Mouse (Mus musculus): Measurements from ENCODE around the gene Lmf2. TPM values are rescaled to one million over a fixed set of nuclear protein-coding genes. Genes with fewer than 3 reads are reported as not detected.

Gene Lmf2
- total RNA-seq, 2 experiments from 2014 or later: 12.0 to 12.6 TPM

DNA sequence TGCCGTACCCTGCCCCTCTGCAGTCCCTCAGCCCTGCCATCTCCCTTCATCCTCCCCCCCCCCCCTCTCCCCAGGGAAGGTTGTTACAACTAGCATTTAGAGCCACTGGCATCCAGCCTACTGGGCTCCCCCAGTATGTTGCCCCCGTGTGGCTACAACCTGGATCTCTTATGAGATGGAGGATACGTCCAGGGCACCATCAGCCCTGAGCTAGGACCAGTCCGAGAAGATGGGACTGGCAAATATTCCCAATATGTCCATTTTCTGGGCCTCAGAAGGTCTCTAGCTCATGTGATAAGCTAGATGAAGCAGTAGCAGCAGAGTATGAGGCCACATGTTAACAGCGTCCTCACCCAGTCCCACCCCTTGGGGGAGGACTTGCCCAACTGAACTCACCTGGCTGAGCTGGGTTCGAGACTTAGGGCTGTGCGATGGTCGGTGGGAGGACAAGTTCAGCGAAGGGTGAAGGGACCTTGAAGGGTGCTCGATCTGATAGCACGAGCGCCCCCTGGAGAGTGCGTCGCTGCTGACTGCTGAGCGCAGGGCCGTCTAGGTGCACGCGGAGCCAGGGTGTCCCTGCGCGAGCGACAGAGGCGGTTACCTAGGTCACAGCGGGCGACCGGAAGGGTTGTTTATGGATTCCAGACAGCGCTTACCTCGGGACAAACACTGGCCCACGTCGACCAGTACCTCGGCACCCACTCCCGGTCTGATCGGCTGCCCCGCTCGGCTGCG, 17.7 kb upstream of the Lmf2 start:
- peak; percentile 78 to 80 for DNase-seq
- intact Hi-C loops (cut with DNase I): loop anchor here (5.0 kb wide), 1 partner anchor 54 kb away; the partner anchor contains the start of genes C730034F03Rik, Chkb, Cpt1b and Gm44502

DNA sequence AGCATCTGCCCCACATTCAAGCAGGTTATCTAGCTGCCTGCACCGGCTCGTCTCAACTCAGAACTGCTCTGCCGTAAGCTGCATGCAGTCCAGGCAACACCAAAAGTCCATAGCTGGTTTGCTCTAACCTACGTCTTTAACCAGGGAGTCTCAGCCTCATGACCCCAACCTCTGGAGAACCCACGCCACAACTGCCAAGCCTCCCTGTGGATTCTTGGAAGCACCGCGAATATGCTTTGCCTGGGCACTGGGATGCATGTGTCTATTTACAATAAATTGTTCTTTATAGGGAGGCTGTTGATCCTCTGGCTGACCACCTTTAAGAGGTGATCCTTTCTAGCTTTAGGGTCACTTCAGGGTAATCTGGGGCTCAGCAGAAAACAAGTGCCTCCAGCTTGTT, 17.1 kb upstream of the Lmf2 start:
- intact Hi-C loops (cut with DNase I): loop anchor here (5.0 kb wide), 1 partner anchor 55 kb away; the partner anchor contains the start of genes C730034F03Rik, Chkb, Cpt1b and Gm44502
- no peak for DNase-seq

DNA sequence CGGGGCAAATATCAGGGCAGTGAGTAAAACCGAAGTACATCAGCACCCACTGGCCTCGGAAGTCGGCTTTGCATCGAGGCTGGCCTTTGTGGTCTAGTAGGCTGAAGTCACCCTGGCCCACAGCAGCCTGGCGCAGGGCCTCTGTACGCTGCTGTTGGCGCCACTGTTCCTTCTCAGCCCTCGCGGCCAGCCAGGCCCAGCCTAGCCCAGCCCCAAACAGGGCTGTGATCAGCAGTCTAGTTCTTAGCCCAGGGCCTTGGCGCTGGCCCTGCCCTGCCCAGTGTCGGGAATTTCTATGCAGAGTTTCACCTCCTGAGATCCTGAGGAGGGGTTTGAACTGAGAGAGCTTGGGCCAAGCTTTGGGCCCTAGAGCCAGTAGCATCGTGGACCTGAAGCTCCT, 16.6 kb upstream of the Lmf2 start:
- no peak for DNase-seq
- intact Hi-C loops (cut with DNase I): loop anchor here (5.0 kb wide), 1 partner anchor 55 kb away; the partner anchor contains the start of genes C730034F03Rik, Chkb, Cpt1b and Gm44502

DNA sequence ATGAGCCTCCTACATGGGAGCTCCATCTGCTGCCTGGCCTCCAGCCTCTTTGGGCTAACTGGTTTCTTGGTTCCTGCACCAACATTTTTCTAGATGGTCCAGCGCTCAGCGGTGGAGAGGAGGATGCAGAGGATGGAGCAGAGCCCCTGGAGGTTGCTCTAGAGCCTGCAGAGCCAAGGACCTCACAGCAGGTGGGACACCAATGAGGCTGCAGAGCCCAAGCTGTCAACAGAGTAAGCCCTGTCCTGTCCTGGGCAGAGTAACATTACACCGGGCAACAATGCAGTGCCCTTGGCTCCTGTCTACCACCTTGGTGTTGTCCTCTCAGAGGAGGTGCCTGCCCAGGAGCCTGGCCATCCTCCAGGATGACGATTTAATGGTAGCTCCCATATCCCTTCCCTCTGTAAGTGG, 9.7 kb upstream of the Lmf2 start:
- intact Hi-C loops (cut with DNase I): no loop called here
- no peak for DNase-seq

DNA sequence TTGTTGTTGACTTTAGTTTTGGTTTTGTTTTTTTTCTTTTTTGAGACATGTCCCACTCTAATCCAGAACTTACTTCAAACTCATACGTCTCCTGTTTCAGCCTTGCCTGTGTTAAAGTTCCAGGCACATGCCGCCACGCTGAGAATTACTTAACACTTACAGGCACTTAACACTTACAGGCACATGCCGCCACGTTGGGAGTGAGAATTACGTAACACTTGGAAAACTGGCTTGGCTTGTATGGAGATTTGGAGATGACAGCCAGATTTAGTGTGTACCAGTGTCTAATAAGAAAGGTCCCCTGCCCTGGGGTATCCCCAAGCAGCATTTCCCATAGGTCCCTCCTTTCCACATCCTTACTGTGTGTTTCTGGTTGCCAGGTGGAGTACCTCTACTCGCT, 7.6 kb upstream of the Lmf2 start:
- intact Hi-C loops (cut with DNase I): no loop called here
- no peak for DNase-seq

DNA sequence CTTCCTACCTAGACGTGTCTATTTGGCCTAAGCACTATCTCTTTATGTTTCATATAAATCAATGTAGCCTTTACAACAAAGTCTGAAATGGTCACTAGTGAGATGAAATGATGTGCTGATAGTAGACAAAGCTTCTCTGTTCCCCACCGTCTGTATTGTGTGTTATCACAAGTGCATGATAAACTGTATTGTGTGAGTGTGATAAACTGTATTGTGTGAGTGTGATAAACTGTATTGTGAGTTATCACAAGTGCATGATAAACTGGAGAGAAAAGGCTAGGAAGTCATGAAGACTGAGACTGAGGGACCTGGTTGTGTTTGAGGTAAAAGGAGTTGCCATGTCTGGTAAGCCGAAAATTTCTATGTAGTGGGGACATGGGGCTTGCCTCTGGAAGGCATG, 3.3 kb upstream of the Lmf2 start:
- DNase-seq: no peak
- intact Hi-C loops (cut with DNase I): no loop called here

DNA sequence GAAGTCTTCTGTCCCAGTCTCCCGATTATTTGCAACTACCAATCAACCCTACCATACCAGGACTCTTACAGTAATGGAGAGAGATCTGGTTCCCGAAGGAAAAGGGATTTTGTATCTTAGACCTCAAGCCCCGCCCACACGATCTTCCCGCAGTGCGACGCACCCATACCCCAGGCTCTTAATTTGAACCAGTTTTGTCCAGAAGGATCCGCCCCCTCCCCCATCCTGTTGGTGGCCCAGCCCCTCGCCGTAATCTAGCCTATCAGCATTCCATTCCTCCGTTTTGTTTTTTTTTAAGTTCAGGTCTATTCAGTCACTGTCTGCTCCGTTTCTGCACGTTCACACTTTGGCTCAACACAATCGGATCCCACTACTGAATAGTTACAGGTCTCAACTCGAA, 913 bp upstream of the Lmf2 start:
- no peak for DNase-seq
- intact Hi-C loops (cut with DNase I): no loop called here

DNA sequence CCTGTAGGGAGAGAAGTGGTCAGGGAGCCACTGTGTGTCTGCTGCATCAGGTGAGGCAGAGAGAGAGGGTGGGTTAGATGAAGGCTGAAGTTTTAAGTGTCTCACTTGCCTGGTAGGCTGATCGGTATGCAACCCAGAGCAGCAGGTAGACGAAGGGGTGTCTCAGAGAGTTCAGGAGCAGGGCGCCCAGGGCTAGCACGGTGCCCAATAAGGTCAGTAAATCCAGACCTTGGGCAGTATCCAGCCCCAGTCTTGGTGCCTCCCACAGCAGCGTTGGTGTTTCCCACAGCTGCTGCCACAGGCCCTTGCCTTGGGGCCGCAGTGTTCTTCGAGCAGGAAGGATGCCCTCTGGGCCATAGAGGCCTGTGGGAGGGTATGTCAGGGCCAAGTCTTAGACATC, 1.0 kb downstream of the Lmf2 start:
- no peak for DNase-seq
- intact Hi-C loops (cut with DNase I): loop anchor here (5.0 kb wide), 1 partner anchor 227 kb away; the partner anchor contains the start of gene Hdac10

DNA sequence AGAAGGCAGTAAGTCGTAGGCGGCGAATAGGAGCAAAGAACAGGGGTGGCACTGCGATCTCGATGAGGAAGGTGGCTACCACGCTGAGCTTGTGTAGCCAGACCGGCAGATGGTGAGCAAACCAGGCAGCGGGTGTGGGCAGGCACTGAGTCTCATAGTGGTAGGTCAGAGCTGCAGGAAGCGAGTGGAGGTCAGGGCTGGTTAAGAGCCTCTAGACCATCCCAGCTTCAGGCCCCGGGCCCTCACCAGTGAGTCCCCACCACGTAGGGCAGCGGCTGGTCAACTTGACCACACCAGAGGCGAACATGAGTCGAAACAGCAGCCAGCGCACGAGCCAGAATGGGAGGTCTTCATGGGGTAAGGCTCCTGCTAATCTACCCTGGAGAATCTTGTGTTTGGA, 1.6 kb downstream of the Lmf2 start:
- intact Hi-C loops (cut with DNase I): loop anchor here (5.0 kb wide), 1 partner anchor 227 kb away; the partner anchor contains the start of gene Hdac10
- no peak for DNase-seq

DNA sequence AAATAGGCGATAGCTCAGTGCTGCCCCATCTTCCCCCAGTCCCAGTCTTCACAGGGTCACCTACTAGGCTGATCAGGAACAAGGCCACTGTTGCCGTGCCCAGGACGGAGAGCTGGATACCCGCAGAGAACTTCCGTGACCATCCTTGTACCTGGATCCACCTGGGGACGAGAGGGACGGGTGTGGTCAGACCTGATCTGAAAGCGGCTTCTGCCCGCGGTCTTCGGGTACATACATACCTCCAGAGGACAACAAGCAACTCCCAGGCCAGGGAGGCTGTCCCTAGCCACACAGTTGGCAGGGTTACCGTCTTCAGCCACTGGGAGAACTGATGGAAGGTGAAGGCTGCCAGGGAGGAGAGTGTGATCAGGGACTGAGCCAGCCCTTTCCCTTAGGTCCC, 2.7 kb downstream of the Lmf2 start:
- DNase-seq: no peak
- intact Hi-C loops (cut with DNase I): loop anchor here (5.0 kb wide), 1 partner anchor 225 kb away; the partner anchor contains the start of gene Hdac10

DNA sequence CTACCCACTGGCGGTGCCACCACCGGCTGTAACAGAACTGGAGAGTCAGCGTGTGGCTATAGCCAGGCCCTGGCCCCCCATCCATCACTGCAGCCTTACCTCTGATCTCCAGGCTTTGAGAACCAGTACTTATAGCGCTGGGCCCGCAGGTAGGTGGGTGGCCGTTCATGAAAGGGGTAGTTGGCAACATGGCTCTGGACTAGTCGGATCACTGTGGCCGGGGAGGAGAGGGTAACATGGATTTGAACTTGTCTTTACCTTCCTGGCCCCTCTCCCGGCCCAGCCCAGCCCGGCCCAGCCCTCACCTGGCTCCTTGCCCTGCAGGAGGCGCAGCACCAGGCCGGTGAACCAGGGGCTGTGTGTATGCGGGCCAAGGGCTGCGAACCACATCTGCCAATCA, 3.4 kb downstream of the Lmf2 start:
- intact Hi-C loops (cut with DNase I): loop anchor here (5.0 kb wide), 1 partner anchor 225 kb away; the partner anchor contains the start of gene Hdac10
- no peak for DNase-seq

DNA sequence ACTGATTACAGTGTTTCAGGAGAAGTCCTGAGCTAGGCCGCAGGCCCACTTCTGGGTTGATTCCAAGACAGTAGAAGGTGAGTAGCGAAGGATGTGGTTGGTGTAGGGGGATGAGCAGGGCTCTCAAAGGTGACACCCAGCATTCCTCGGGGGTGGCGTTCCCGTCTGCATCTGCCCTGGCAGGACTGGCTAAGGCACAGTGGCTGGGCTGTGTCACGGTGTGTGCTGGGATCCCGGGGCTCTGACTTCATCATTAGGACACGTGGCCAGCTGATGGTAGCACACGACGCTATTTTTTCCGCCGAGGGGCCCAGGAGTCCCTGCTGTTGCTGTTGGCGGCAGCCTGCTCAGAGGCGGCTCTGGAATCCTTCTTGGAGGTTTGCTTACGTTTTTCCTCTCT, 4.2 kb downstream of the Lmf2 start:
- no peak for DNase-seq
- intact Hi-C loops (cut with DNase I): loop anchor here (5.0 kb wide), 1 partner anchor 224 kb away; the partner anchor contains the start of gene Hdac10

DNA sequence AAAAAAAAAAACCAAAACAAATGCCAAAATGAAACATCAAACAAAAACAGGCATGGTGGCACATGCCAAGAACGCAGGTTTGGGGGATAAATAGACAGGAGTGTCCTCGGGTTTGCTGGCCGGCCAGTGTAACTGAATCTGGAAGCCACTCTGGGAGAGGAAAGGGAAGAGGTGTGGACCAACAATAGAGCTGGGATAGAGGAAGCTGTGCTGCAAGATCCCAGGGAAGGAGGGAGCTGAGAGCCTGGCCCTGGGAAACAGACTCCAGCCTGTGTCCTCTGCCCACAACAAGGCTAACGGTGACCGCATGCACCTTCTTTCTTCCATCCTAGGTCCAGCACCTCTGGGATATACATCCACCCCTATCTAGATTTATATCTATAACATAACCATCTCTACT, 5.0 kb downstream of the Lmf2 start:
- intact Hi-C loops (cut with DNase I): loop anchor here (5.0 kb wide), 1 partner anchor 223 kb away; the partner anchor contains the start of gene Hdac10

DNA sequence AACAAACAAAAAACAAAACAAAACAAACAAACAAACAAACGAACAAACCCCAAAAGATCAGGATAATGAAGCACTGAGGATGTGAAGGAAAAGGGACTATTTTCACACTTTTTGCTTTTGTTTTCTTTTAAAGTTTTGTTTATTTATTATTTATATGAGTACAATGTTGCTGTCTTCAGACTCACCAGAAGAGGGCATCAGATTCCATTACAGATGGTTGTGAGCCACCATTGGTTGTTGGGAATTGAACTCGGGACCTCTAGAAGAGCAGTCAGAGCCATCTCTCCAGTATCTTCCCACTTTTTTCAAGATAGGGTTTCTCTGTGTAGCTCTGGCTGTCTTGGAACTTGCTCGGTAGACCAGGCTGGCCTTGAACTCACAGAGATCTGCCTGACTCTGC, 12.1 kb downstream of the Lmf2 start:
- no peak for DNase-seq
- intact Hi-C loops (cut with DNase I): loop anchor here (10.0 kb wide), 1 partner anchor 191 kb away; no protein-coding TSS in a partner anchor

More for the DNA sequence above, 5.0 kb downstream of the Lmf2 start:
- no peak for DNase-seq

DNA sequence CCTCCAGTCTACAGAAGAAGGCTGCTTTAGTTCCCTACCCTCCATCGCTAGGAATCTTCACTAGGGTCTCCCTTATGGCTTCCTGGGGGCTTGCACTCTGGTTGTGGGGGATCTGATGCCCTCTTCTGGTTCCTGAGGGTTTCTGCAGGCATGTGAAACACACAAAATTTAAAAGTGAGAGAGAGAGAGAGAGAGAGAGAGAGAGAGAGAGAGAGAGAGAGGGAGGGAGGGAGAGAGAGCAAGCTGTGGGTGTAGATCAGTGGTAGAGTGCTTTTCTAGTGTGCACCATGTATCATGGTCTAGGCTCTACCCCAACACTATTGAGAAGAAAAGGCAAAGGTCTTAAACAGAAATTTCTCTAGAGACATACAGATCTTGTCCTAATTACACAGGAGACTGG, 13.8 kb downstream of the Lmf2 start:
- intact Hi-C loops (cut with DNase I): loop anchor here (10.0 kb wide), 1 partner anchor 193 kb away; no protein-coding TSS in a partner anchor

DNA sequence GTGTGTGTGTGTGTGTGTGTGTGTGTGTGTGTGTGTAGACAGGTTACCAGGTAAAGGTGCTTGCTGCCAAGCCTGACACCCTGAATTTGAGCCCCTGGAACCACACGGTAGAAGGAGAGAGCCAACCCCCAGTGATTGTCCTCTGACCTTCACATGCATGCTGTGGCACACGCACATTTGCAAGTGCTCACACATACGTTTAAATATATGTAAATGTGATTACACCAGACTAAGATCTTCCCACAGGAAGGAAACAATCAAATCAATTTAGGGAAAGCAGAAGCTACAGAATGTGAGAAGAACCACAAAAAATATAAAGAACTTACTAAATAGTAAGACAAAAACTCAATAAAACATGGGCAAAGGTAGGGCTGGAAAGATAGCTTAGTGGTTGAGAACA, 15.3 kb downstream of the Lmf2 start:
- DNase-seq: no peak
- intact Hi-C loops (cut with DNase I): loop anchor here (10.0 kb wide), 1 partner anchor 195 kb away; no protein-coding TSS in a partner anchor

More for the DNA sequence above, 13.8 kb downstream of the Lmf2 start:
- DNase-seq: no peak

DNA sequence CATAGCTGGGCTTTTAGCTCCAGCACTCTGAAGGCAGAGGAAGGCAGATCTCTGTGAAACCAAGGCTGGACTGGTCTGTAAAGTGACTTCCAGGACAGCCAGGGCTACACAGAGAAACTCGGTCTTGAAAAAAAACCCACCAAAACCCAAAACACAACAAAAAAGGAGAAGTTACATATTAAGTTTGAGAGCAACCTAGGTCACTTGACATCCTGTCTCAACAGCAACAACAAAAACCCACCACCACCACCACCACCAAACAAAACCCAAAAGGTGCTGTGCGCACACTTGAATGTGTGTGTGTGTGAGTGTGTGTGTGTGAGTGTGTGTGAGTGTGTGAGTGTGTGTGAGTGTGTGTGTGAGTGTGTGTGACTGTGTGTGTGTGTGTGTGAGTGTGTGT, 15.8 kb downstream of the Lmf2 start:
- DNase-seq: no peak
- intact Hi-C loops (cut with DNase I): loop anchor here (10.0 kb wide), 1 partner anchor 195 kb away; no protein-coding TSS in a partner anchor

DNA sequence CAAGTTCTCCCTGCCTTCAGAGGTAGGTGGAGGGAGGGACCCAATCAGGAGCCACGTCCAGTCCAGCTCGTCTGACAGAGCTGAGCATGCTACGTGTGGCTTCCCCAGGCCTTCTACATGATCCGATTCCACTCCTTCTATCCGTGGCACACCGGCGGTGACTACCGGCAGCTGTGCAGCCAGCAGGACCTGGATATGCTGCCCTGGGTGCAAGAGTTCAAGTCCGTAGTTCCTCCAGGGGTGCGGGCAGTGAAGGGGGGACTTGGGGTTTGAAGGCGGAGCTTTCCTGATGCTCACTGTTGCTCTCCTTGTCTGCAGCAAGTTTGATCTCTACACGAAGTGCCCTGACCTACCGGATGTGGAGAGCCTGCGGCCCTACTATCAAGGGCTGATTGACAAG, 19.0 kb downstream of the Lmf2 start:
- intact Hi-C loops (cut with DNase I): no loop called here

DNA sequence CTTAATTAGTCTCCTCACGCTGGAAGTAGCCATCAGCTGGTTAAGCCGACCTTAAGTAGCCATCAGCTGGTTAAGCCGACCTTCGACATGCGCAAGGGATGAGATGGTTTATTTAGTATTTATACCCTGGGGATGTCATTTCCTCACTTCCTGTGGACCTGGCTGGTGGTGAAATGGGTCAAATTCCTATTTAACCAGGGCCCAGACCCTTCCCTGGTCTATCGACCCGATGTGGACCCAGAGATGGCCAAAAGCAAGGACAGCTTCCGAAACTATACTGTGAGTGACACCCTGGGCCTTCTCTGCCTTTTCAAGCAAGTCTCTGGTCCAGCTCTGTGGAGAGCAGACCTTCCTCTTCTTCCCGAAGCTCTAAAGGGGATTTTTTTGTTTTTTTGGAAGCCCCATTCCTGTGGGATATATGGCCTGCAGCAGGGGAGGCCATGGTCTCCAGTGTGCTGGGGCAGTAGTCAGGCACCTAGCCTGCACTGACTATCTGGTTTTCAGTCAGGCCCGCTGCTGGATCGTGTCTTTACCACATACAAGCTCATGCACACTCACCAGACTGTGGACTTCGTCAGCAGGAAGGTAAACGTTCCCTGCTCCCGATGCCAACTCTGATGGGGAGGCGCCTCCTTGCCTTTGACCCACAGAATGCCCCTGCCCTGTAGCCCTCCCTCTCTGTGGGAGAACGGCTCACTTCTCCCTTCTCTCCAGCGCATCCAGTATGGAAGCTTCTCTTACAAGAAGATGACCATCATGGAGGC, 20.5 kb downstream of the Lmf2 start:
- no peak for DNase-seq
- intact Hi-C loops (cut with DNase I): no loop called here

More for the DNA sequence above, 19.0 kb downstream of the Lmf2 start:
- no peak for DNase-seq

DNA sequence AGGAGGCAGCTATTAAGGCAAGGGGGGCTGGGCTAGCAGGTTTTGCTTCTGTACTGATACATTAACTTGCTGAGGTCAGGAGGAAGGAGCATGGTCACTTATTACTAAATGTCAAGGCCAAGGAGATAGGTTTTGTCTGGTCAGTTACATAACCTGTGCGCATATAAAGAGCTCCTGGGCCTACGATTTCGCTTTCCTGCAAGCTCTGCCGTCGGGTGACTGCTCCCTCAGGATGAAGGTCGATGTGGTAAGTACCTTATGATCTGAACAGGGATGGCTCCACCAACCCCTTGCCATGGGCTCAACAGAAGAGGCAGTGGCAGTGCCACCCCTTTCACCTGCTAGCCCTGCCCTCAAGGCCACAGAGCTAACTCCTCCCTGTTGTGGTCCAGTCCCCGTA, 21.2 kb downstream of the Lmf2 start, which contains the start of gene Miox:
Gene Miox, plus strand, starts transcription at position 128 of the 400 bp plus-strand sequence.
- intact Hi-C loops (cut with DNase I): no loop called here
- DNase-seq: no peak

DNA sequence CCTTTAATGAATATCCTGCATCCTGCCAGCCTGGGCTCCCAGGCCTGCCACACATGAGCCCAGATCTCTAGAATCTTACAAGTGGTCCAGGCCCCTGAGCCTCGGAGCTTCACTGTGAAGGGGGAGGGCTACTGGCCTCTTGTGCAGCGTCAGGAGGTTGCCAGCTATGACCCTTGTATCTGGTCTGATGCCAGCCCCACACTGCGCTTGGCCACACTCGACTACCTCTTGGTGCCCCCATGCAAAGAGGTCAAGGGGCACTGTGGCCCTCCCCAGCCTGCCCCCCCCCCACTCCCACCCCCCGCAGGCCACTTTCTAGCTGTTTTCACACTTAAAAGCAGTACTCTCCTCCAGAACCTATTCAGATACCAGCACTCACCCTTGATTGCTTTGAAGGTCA, 29.0 kb downstream of the Lmf2 start:
- no peak for DNase-seq
- intact Hi-C loops (cut with DNase I): no loop called here
